Mouse (Mus musculus): Measurements from ENCODE around the gene Vmn1r14. TPM values are rescaled to one million over a fixed set of nuclear protein-coding genes. Genes with fewer than 3 reads are reported as not detected.

The Vmn1r14 gene
- not detected for polyA plus RNA-seq (2014; fragmentation: Illumina TruSeq; extraction: RNeasy Lipid Tissue Mini Kit (QIAGEN cat#74804); ENCODE audit: low read depth, low replicate concordance)

DNA sequence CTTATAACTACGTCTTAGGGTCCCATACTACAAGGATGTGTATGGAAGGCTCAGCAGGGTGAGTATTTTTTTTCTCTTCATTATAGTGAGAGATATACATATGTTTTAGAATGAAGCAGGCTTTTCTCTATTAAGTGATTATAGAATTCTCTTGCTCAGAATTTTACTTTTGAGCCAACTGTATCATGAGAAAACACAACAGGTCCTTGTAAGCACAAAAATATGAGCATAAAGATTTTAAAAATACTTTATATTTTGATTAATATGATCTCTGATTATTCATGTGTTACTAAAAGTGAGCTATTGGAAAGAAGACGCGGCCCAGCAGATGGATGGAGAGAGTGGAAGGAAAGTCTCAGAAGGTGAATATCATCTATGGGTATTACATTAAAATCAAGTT, at the start of gene Vmn1r14:
Gene Vmn1r14, plus strand, starts transcription at position 301 of the 400 bp plus-strand sequence.

GRCm38 (mm10) chr6:57202990-57203389, 28.5 kb upstream of the Vmn1r14 start, which contains the start of gene Vmn1r13:
TSS of gene Vmn1r13 (plus strand) at chr6:57203290.

GRCm38 (mm10) chr6:57257652-57258051, 26.2 kb downstream of the Vmn1r14 start, which contains the start of gene Vmn1r15:
TSS of gene Vmn1r15 (plus strand) at chr6:57257952.

Other genes starting within 250 kb of the Vmn1r14 start
- not detected for gene Vmn1r6, start 234.4 kb upstream of the Vmn1r14 start, polyA plus RNA-seq (2014; fragmentation: Illumina TruSeq; extraction: RNeasy Lipid Tissue Mini Kit (QIAGEN cat#74804); ENCODE audit: low read depth, low replicate concordance)
- not detected for gene Vmn1r7, start 206.4 kb upstream of the Vmn1r14 start, polyA plus RNA-seq (2014; fragmentation: Illumina TruSeq; extraction: RNeasy Lipid Tissue Mini Kit (QIAGEN cat#74804); ENCODE audit: low read depth, low replicate concordance)
- gene Vmn1r8, start 199.4 kb upstream of the Vmn1r14 start, polyA plus RNA-seq (2014; fragmentation: Illumina TruSeq; extraction: RNeasy Lipid Tissue Mini Kit (QIAGEN cat#74804); ENCODE audit: low read depth, low replicate concordance), result not detected
- not detected for gene Vmn1r9, start 164.9 kb upstream of the Vmn1r14 start, polyA plus RNA-seq (2014; fragmentation: Illumina TruSeq; extraction: RNeasy Lipid Tissue Mini Kit (QIAGEN cat#74804); ENCODE audit: low read depth, low replicate concordance)
- not detected for gene Vmn1r10, start 122.2 kb upstream of the Vmn1r14 start, polyA plus RNA-seq (2014; fragmentation: Illumina TruSeq; extraction: RNeasy Lipid Tissue Mini Kit (QIAGEN cat#74804); ENCODE audit: low read depth, low replicate concordance)
- gene Vmn1r11, start 98.2 kb upstream of the Vmn1r14 start, polyA plus RNA-seq (2014; fragmentation: Illumina TruSeq; extraction: RNeasy Lipid Tissue Mini Kit (QIAGEN cat#74804); ENCODE audit: low read depth, low replicate concordance), result not detected
- not detected for gene Vmn1r12, start 74.8 kb upstream of the Vmn1r14 start, polyA plus RNA-seq (2014; fragmentation: Illumina TruSeq; extraction: RNeasy Lipid Tissue Mini Kit (QIAGEN cat#74804); ENCODE audit: low read depth, low replicate concordance)
- gene Vmn1r13, start 28.4 kb upstream of the Vmn1r14 start, polyA plus RNA-seq (2014; fragmentation: Illumina TruSeq; extraction: RNeasy Lipid Tissue Mini Kit (QIAGEN cat#74804); ENCODE audit: low read depth, low replicate concordance), result not detected
- not detected for gene Vmn1r15, start 26.3 kb downstream of the Vmn1r14 start, polyA plus RNA-seq (2014; fragmentation: Illumina TruSeq; extraction: RNeasy Lipid Tissue Mini Kit (QIAGEN cat#74804); ENCODE audit: low read depth, low replicate concordance)
- not detected for gene Vmn1r16, start 97.8 kb downstream of the Vmn1r14 start, polyA plus RNA-seq (2014; fragmentation: Illumina TruSeq; extraction: RNeasy Lipid Tissue Mini Kit (QIAGEN cat#74804); ENCODE audit: low read depth, low replicate concordance)
- gene Vmn1r17, start 132.0 kb downstream of the Vmn1r14 start, polyA plus RNA-seq (2014; fragmentation: Illumina TruSeq; extraction: RNeasy Lipid Tissue Mini Kit (QIAGEN cat#74804); ENCODE audit: low read depth, low replicate concordance), result not detected
- not detected for gene Vmn1r18, start 164.1 kb downstream of the Vmn1r14 start, polyA plus RNA-seq (2014; fragmentation: Illumina TruSeq; extraction: RNeasy Lipid Tissue Mini Kit (QIAGEN cat#74804); ENCODE audit: low read depth, low replicate concordance)
- gene Vmn1r19, start 172.1 kb downstream of the Vmn1r14 start, polyA plus RNA-seq (2014; fragmentation: Illumina TruSeq; extraction: RNeasy Lipid Tissue Mini Kit (QIAGEN cat#74804); ENCODE audit: low read depth, low replicate concordance), result not detected
- not detected for gene Vmn1r20, start 197.2 kb downstream of the Vmn1r14 start, polyA plus RNA-seq (2014; fragmentation: Illumina TruSeq; extraction: RNeasy Lipid Tissue Mini Kit (QIAGEN cat#74804); ENCODE audit: low read depth, low replicate concordance)

All from adrenal gland, adult 10 weeks (tissue).